Mouse (Mus musculus) C2C12 (cell line): Measurements from ENCODE around the gene Lin37. TPM values are rescaled to one million over a fixed set of nuclear protein-coding genes. Genes with fewer than 3 reads are reported as not detected.

Experiments used
- H3K27me3 ChIP-seq: one replicate; pipeline ENCODE4 v1.6.1; 2011; ENCODE audit not compliant: control insufficient read depth, insufficient read depth, insufficient read length
- H3K36me3 ChIP-seq: one replicate; pipeline ENCODE4 v1.6.1; 2011; ENCODE audit not compliant: control insufficient read depth, insufficient read depth
- H3K4me3 ChIP-seq: one replicate; pipeline ENCODE4 v1.5.1; 2011; ENCODE audit warnings: mild to moderate bottlenecking, control low read depth; ENCODE audit not compliant: poor library complexity, insufficient read depth, severe bottlenecking
- H3K79me2 ChIP-seq: one replicate; pipeline ENCODE4 v1.6.1; 2011; ENCODE audit not compliant: control insufficient read depth, insufficient read depth
- H3K79me3 ChIP-seq: one replicate; pipeline ENCODE4 v1.6.1; 2011; ENCODE audit warnings: low read depth, control low read depth
- H3ac ChIP-seq: one replicate; pipeline ENCODE3; 2011; ENCODE audit warnings: low read depth; ENCODE audit not compliant: control insufficient read depth, insufficient read length
- CEBPB ChIP-seq: IDR thresholded peaks from one replicate; pipeline ENCODE4 v1.6.1; 2011; ENCODE audit warnings: low read depth, mild to moderate bottlenecking, control low read depth, moderate library complexity
- CTCF ChIP-seq: IDR thresholded peaks from one replicate; pipeline ENCODE4 v1.5.1; 2011; ENCODE audit not compliant: control insufficient read depth, insufficient read depth, insufficient read length
- FOSL1 ChIP-seq: IDR thresholded peaks from one replicate; pipeline ENCODE4 v1.8.0; 2011; ENCODE audit warnings: mild to moderate bottlenecking, low read length; ENCODE audit not compliant: poor library complexity, insufficient read depth, severe bottlenecking
- MAX ChIP-seq: IDR thresholded peaks from one replicate; pipeline ENCODE4 v1.6.1; 2011; ENCODE audit warnings: mild to moderate bottlenecking, control low read depth
- MYOD1 ChIP-seq: IDR thresholded peaks from one replicate; pipeline ENCODE4 v1.6.1; 2011; ENCODE audit warnings: low read depth; ENCODE audit not compliant: control insufficient read depth, insufficient read length
- MYOG ChIP-seq: IDR thresholded peaks from one replicate; pipeline ENCODE4 v1.6.1; 2011; ENCODE audit not compliant: control insufficient read depth, insufficient read length; ENCODE audit errors: extremely low read depth
- USF1 ChIP-seq: IDR thresholded peaks from one replicate; pipeline ENCODE4 v1.6.1; 2011; ENCODE audit warnings: low read depth, mild to moderate bottlenecking, control low read depth, moderate library complexity
- polyA plus RNA-seq: library from polyadenylated mRNA; unstranded; fragments of >200 nt; fragmentation: generic; extraction: Trizol; gene quantifications from one replicate; pipeline ENCODE4 v1.2.1, GENCODE M21; 2012; ENCODE audit warnings: missing spikeins

The Lin37 gene
- polyA plus RNA-seq, 1 experiment = 38.4 TPM

- Histone ChIP-seq H3K79me2 (peaks cover 14% of the 10 kb centered on the region), H3K36me3 (peaks cover 7% of the 10 kb centered on the region), H3K27me3 (no peaks in the 10 kb centered on the region), H3K4me3 (peak overlapping the region; percentile 50), H3K79me3 (peaks cover 1% of the 10 kb centered on the region), H3ac (peak overlapping the region; percentile 64)
- TF ChIP-seq MYOG (no peak), FOSL1 (no peak), MYOD1 (no peak), CEBPB (no peak), MAX (no peak), USF1 (no peak), CTCF (no peak)
These were observed 6.5 kb downstream of the Lin37 start for GRCm38 (mm10) chr7:30553021-30553589.

GRCm38 (mm10) chr7:30552102-30553020, 7.3 kb downstream of the Lin37 start, which contains the start of the genes Hspb6 and Proser3:
Gene Hspb6 (plus strand): TSS chr7:30552178.
Gene Proser3 (minus strand): TSS chr7:30552299.
- H3K27me3 ChIP-seq = no peaks in the 10 kb centered on the region
- peak within 1 kb of the TSS; percentile 50 for H3K4me3 ChIP-seq
- H3K79me3 ChIP-seq = no peaks in the 10 kb centered on the region
- H3K79me2 ChIP-seq = peaks cover 8% of the 10 kb centered on the region
- H3K36me3 ChIP-seq = peaks cover 7% of the 10 kb centered on the region
- peak within 1 kb of the TSS; percentile 71 for H3ac ChIP-seq
- TF ChIP-seq MYOD1 (no peak), MYOG (no peak), CEBPB (no peak), FOSL1 (no peak), CTCF (no peak), USF1 (no peak), MAX (no peak)

GRCm38 (mm10) chr7:30551445-30552101, 8.1 kb downstream of the Lin37 start:
- H3K4me3 ChIP-seq = peak overlapping the region; percentile 50
- H3K36me3 ChIP-seq = peaks cover 7% of the 10 kb centered on the region
- H3K79me2 ChIP-seq = peaks cover 8% of the 10 kb centered on the region
- no peaks in the 10 kb centered on the region for H3K79me3 ChIP-seq
- peak overlapping the region; percentile 53 for H3ac ChIP-seq
- H3K27me3 ChIP-seq = no peaks in the 10 kb centered on the region
- TF ChIP-seq MYOG = no peak
- no peak for TF ChIP-seq MYOD1
- no peak for TF ChIP-seq USF1
- no peak for TF ChIP-seq CEBPB
- TF ChIP-seq FOSL1 = no peak
- TF ChIP-seq MAX = no peak
- TF ChIP-seq CTCF = no peak

- Histone ChIP-seq H3K27me3 (no peaks in the 10 kb centered on the region), H3K4me3 (no peak overlapping the region), H3ac (no peak overlapping the region), H3K36me3 (peaks cover 4% of the 10 kb centered on the region), H3K79me2 (peaks cover 8% of the 10 kb centered on the region), H3K79me3 (no peaks in the 10 kb centered on the region)
- TF ChIP-seq MYOD1 = no peak
- TF ChIP-seq MAX = no peak
- TF ChIP-seq MYOG = no peak
- no peak for TF ChIP-seq CEBPB
- TF ChIP-seq FOSL1 = no peak
- no peak for TF ChIP-seq CTCF
- no peak for TF ChIP-seq USF1
These were observed 9.0 kb downstream of the Lin37 start for GRCm38 (mm10) chr7:30550603-30551002.

GRCm38 (mm10) chr7:30549880-30550279, 9.8 kb downstream of the Lin37 start:
- Histone ChIP-seq H3K79me2 (peaks cover 8% of the 10 kb centered on the region), H3K27me3 (no peaks in the 10 kb centered on the region), H3ac (no peak overlapping the region), H3K36me3 (peaks cover 4% of the 10 kb centered on the region), H3K79me3 (no peaks in the 10 kb centered on the region), H3K4me3 (no peak overlapping the region)
- TF ChIP-seq MYOD1 (no peak), CEBPB (no peak), FOSL1 (no peak), CTCF (no peak), MAX (no peak), MYOG (no peak), USF1 (no peak)
